Mouse (Mus musculus): ENCODE measurements around the gene Igbp1. TPM values are rescaled to one million over a fixed set of nuclear protein-coding genes. Genes with fewer than 3 reads are reported as not detected.

Igbp1 gene
- 25.5 and 26.6 TPM in 2 replicates for polyA plus RNA-seq (2015; fragmentation: Nextera tagmentation; extraction: Ambion mirVana)

GRCm38 (mm10) chrX:100494068-100494978, at the start of gene Igbp1:
Gene Igbp1, plus strand, starts transcription at chrX:100494291.

GRCm38 (mm10) chrX:100524471-100524870, 30.4 kb downstream of the Igbp1 start, which contains the start of gene Dgat2l6:
Gene Dgat2l6, plus strand, starts transcription at chrX:100524838.

Other genes with a start within 250 kb of the Igbp1 start
- gene Otud6a, start 65.3 kb upstream of the Igbp1 start, polyA plus RNA-seq (2015; fragmentation: Nextera tagmentation; extraction: Ambion mirVana) = not detected in 2 replicates
- 0.14 and 0.15 TPM in 2 replicates for gene Awat2, start 51.6 kb upstream of the Igbp1 start, polyA plus RNA-seq (2015; fragmentation: Nextera tagmentation; extraction: Ambion mirVana)
- gene Dgat2l6, start 30.5 kb downstream of the Igbp1 start, polyA plus RNA-seq (2015; fragmentation: Nextera tagmentation; extraction: Ambion mirVana) = not detected in 2 replicates
- gene Awat1, start 78.0 kb downstream of the Igbp1 start, polyA plus RNA-seq (2015; fragmentation: Nextera tagmentation; extraction: Ambion mirVana) = not detected in 2 replicates
- gene P2ry4, start 100.6 kb downstream of the Igbp1 start, polyA plus RNA-seq (2015; fragmentation: Nextera tagmentation; extraction: Ambion mirVana) = not detected in 2 replicates
- not detected in 2 replicates for gene Arr3, start 111.2 kb downstream of the Igbp1 start, polyA plus RNA-seq (2015; fragmentation: Nextera tagmentation; extraction: Ambion mirVana)
- 22.8 and 24.7 TPM in 2 replicates for gene Kif4, start 131.4 kb downstream of the Igbp1 start, polyA plus RNA-seq (2015; fragmentation: Nextera tagmentation; extraction: Ambion mirVana)
- gene Pdzd11, start 132.3 kb downstream of the Igbp1 start, polyA plus RNA-seq (2015; fragmentation: Nextera tagmentation; extraction: Ambion mirVana) = 76.9 and 79.3 TPM in 2 replicates
- gene Gdpd2, start 235.6 kb downstream of the Igbp1 start, polyA plus RNA-seq (2015; fragmentation: Nextera tagmentation; extraction: Ambion mirVana) = 81.7 and 107 TPM in 2 replicates

Measured in spleen, postnatal 0 days (tissue).